Mouse (Mus musculus) forebrain, embryonic 16.5 days (tissue): ENCODE measurements at regions not wholly inside any gene's neighbourhood (a gene's known extent, or its start where the extent isn't known, plus 50 kb on each side); places are given as distances from the start of the nearest gene placed in this dataset.

Source experiments
- ATAC-seq: fragments of 200-750 bp; cut with Nextera tagmentation; 2 replicates; pipeline ENCODE4 v1.8.0; 2017; ENCODE audit warnings: mild to moderate bottlenecking, moderate library complexity
- H3K27ac ChIP-seq: fragments of 300-500 bp; sonication (generic); 2 replicates; pipeline ENCODE4 v1.5.1; 2014; ENCODE audit warnings: low read length, control low read depth
- H3K27me3 ChIP-seq: fragments of 300-500 bp; sonication (generic); replicated peaks from 2 replicates; pipeline ENCODE4 v1.6.1; 2014; ENCODE audit warnings: low read length; ENCODE audit not compliant: control insufficient read depth, insufficient read depth
- H3K36me3 ChIP-seq: fragments of 300-500 bp; sonication (generic); 2 replicates; pipeline ENCODE4 v1.6.1; 2014; ENCODE audit not compliant: control insufficient read depth, insufficient read depth
- H3K4me1 ChIP-seq: fragments of 300-500 bp; sonication (generic); replicated peaks from 2 replicates; pipeline ENCODE4 v1.6.1; 2014; ENCODE audit warnings: low read length; ENCODE audit not compliant: control insufficient read depth, insufficient read depth
- H3K4me2 ChIP-seq: fragments of 300-500 bp; sonication (generic); 2 replicates; pipeline ENCODE4 v1.6.1; 2014; ENCODE audit warnings: mild to moderate bottlenecking, low read length, control low read depth
- H3K4me3 ChIP-seq: fragments of 300-500 bp; sonication (generic); replicated peaks from 2 replicates; pipeline ENCODE4 v1.5.1; 2014; ENCODE audit warnings: mild to moderate bottlenecking, low read length, control low read depth
- H3K9ac ChIP-seq: fragments of 300-500 bp; sonication (generic); replicated peaks from 2 replicates; pipeline ENCODE4 v1.6.1; 2014; ENCODE audit warnings: low read depth, low read length, control low read depth
- H3K9me3 ChIP-seq: fragments of 300-500 bp; sonication (generic); 2 replicates; pipeline ENCODE4 v1.6.1; 2016; ENCODE audit warnings: low read length; ENCODE audit not compliant: control insufficient read depth
- WGBS: fragments of 180-500 bp; shearing (Covaris S2); extraction: QIAGEN DNeasy Blood & Tissue Kit; methylation state at CpG from one replicate; pipeline ENCODE4 v1.1.7; 2014; 5-methylcytosine and 5-hydroxymethylcytosine counted together

- no peaks in the 10 kb centered on the region for H3K4me1 ChIP-seq
- H3K36me3 ChIP-seq: no peaks in the 10 kb centered on the region
- no peak overlapping the region for H3K4me2 ChIP-seq
- no peak overlapping the region for H3K4me3 ChIP-seq
- ATAC-seq: peak; percentile 81
- WGBS: 49% methylated on average over 3 of the region's 3 CpGs
- H3K27me3 ChIP-seq: no peaks in the 10 kb centered on the region
- H3K9me3 ChIP-seq: no peaks in the 10 kb centered on the region
- no peak overlapping the region for H3K9ac ChIP-seq
- H3K27ac ChIP-seq: no peak overlapping the region
Observed at GRCm38 (mm10) chrX:61305301-61305890, 120.0 kb upstream of the Cdr1 start.

GRCm38 (mm10) chrX:61304464-61304863 is 119.1 kb upstream of the Cdr1 start:
- Histone ChIP-seq H3K36me3 (no peaks in the 10 kb centered on the region), H3K9ac (no peak overlapping the region), H3K4me2 (no peak overlapping the region), H3K4me1 (no peaks in the 10 kb centered on the region), H3K27me3 (no peaks in the 10 kb centered on the region), H3K4me3 (no peak overlapping the region), H3K9me3 (no peaks in the 10 kb centered on the region), H3K27ac (no peak overlapping the region)
- 48% methylated on average over 2 of the region's 2 CpGs for WGBS
- ATAC-seq: no peak
